Mouse (Mus musculus) thymus, postnatal 36 days (tissue): ENCODE measurements at regions not wholly inside any gene's neighbourhood (a gene's known extent, or its start where the extent isn't known, plus 50 kb on each side); places are given as distances from the start of the nearest gene placed in this dataset.
"Not testable (repeated sequence)": the region's sequence is repeated elsewhere in the genome, so short reads cannot be mapped to it uniquely, and the experiment has no call there.

Experiments used
- DNase-seq, 2 experiments: peaks; one replicate each; pipeline ENCODE4 v3.0.0; 2022; ENCODE audit warnings: mixed read lengths in 2 of 2

- DNase-seq: no peak
These were observed 544.9 kb downstream of the Pdcd6ip start for GRCm38 (mm10) chr9:113162897-113163874.

GRCm38 (mm10) chr9:113160011-113160410 lies 548.0 kb downstream of the Pdcd6ip start:
- no peak for DNase-seq

GRCm38 (mm10) chr9:113158080-113158479 lies 550.0 kb downstream of the Pdcd6ip start:
- DNase-seq: no peak

- DNase-seq: no peak
These were observed 550.5 kb downstream of the Pdcd6ip start for GRCm38 (mm10) chr9:113157474-113158076.

GRCm38 (mm10) chr9:113156707-113157106 lies 551.4 kb downstream of the Pdcd6ip start:
- DNase-seq: no peak

- DNase-seq: no peak
These were observed 559.0 kb downstream of the Pdcd6ip start for GRCm38 (mm10) chr9:113149084-113149483.

GRCm38 (mm10) chr9:113146571-113146970 lies 561.5 kb downstream of the Pdcd6ip start:
- DNase-seq: no peak

GRCm38 (mm10) chr9:113145036-113145435 lies 563.0 kb downstream of the Pdcd6ip start:
- DNase-seq: no peak

- DNase-seq: no peak
These were observed 573.4 kb downstream of the Pdcd6ip start for GRCm38 (mm10) chr9:113134611-113135010.

GRCm38 (mm10) chr9:113123004-113123692 lies 584.9 kb downstream of the Pdcd6ip start:
- no peak for DNase-seq

GRCm38 (mm10) chr9:113122253-113122749 lies 585.8 kb downstream of the Pdcd6ip start:
- no peak for DNase-seq

GRCm38 (mm10) chr9:113120385-113120784 lies 587.7 kb downstream of the Pdcd6ip start:
- DNase-seq: no peak

GRCm38 (mm10) chr9:113119721-113120120 lies 588.3 kb downstream of the Pdcd6ip start:
- DNase-seq: no peak

GRCm38 (mm10) chr9:113115576-113115975 lies 592.5 kb downstream of the Pdcd6ip start:
- DNase-seq: no peak

GRCm38 (mm10) chr9:113112753-113113152 lies 595.3 kb downstream of the Pdcd6ip start:
- DNase-seq: no peak

GRCm38 (mm10) chr9:113101733-113102132 lies 606.3 kb downstream of the Pdcd6ip start:
- no peak for DNase-seq

- no peak for DNase-seq
These were observed 607.4 kb downstream of the Pdcd6ip start for GRCm38 (mm10) chr9:113100641-113101040.

GRCm38 (mm10) chr9:113095421-113095820 lies 612.6 kb downstream of the Pdcd6ip start:
- not testable (repeated sequence) for DNase-seq

GRCm38 (mm10) chr9:113093863-113094390 lies 614.1 kb downstream of the Pdcd6ip start:
- DNase-seq: no peak

- DNase-seq: no peak
These were observed 616.2 kb downstream of the Pdcd6ip start for GRCm38 (mm10) chr9:113091881-113092280.

GRCm38 (mm10) chr9:113087786-113088185 lies 620.3 kb downstream of the Pdcd6ip start:
- DNase-seq: no peak

GRCm38 (mm10) chr9:113085281-113085810 lies 622.7 kb downstream of the Pdcd6ip start:
- DNase-seq: no peak

- DNase-seq: no peak
These were observed 633.2 kb downstream of the Pdcd6ip start for GRCm38 (mm10) chr9:113074866-113075265.
